Mouse (Mus musculus) MN1 (cell line): ENCODE measurements at regions not wholly inside any gene's neighbourhood (a gene's known extent, or its start where the extent isn't known, plus 50 kb on each side); places are given as distances from the start of the nearest gene placed in this dataset.

Source experiments
- DNase-seq: peaks from one replicate; pipeline ENCODE4 v3.0.0-alpha.2; 2016; ENCODE audit warnings: low spot score

DNA sequence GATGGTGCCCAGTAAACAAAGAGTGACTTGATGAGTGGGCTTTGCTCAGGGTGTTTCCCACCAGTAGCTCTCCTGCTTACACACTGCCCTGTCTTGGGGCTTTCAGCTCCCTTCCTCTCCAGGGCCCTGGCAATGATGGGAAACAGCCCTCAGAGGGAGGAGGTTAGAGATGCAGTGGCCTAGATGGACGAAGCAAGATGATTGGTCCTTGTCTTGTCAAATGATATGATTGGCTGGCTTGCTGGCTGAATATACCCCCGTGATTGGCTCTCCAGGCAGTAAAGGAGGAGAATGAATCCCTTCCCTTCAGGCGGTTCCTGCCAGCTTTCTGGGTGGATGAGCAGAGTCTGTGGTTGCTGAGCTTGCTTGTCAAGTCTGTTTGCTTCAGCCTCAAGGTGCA lies 74.8 kb upstream of the Ncam1 start:
- peak; percentile 37 for DNase-seq

DNA sequence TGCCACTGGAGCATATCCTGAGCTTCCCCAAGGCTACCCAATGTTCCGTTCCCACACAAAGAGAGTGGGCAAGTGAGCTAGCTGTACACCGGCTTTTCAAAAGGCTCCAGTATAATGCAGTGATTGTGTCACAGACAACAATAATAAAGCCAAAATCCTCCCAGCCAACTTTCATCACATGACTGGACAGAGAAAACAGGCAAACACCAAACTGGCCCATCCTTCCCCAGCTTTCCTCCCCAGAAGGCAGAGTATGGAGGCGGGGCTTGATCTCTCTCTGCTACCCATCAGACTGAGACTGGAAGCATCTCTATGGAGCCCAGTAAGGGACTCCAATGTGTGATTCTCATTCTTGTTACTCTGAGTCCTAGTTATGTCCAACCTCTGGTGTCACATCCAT lies 52.8 kb upstream of the Ncam1 start:
- no peak for DNase-seq

DNA sequence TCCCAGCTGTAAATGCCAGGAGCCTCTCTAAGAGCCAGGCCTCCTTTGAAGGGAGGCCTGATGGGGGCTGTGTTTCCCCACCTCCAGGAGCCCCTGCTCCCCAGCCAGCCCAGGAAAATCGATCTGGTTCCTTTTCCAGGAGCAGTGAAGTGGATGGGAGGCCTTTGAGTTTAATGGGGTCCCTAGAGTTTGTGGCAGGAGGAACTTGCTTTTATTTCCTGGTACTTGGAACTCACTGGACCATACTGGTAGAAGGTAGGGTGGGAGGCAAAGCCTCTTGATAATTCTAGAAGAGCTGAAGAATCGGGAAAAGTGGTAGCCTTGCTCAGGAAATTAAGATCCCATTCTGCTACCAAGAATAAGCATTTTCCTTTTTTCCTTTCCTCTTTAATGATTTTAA lies 50.7 kb upstream of the Ncam1 start:
- no peak for DNase-seq

DNA sequence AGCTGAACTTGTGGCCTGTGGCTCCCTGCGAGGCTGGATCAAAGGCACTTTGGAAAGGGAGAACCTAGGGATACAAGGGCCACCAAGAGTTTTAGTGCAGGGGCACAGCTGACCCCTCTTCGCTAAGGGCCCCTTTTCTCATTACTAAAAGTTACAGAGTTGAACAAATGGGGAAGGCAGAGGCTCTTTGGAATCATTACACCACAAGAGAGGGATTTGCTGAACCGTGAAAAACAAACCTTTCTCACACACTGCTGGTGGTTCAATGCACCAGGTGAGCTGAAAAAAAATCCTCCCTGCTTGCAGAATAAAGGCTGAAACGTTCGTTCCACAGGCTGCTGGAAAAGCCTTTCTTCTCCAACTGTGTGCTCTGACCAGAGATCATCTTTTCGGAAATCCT lies 50.2 kb upstream of the Ncam1 start:
- DNase-seq, result no peak
